Mouse (Mus musculus) kidney, adult 2 months (tissue): Measurements from ENCODE around the gene Ccdc124. TPM values are rescaled to one million over a fixed set of nuclear protein-coding genes. Genes with fewer than 3 reads are reported as not detected.

Source experiments
- DNase-seq: peaks from one replicate; pipeline ENCODE4 v3.0.0; 2021
- H3K27ac ChIP-seq: fragments of 200-500 bp; 2 replicates; pipeline ENCODE4 v1.5.1; 2012; ENCODE audit warnings: low read depth, low read length, control low read depth, inconsistent platforms; ENCODE audit not compliant: insufficient read depth
- H3K27me3 ChIP-seq: fragments of 200-500 bp; replicated peaks from 2 replicates; pipeline ENCODE4 v1.6.1; 2012; ENCODE audit warnings: mild to moderate bottlenecking, moderate library complexity, low read length, inconsistent platforms; ENCODE audit not compliant: control insufficient read depth, insufficient read depth
- H3K36me3 ChIP-seq: fragments of 200-500 bp; 2 replicates; pipeline ENCODE4 v1.6.1; 2012; ENCODE audit warnings: mild to moderate bottlenecking, moderate library complexity, low read length, inconsistent platforms; ENCODE audit not compliant: control insufficient read depth, insufficient read depth
- H3K4me1 ChIP-seq: fragments of 200-500 bp; 2 replicates; pipeline ENCODE4 v1.6.1; 2011; ENCODE audit warnings: low read length; ENCODE audit not compliant: control insufficient read depth, insufficient read depth
- H3K4me3 ChIP-seq: fragments of 200-500 bp; 2 replicates; pipeline ENCODE4 v1.5.1; 2011; ENCODE audit warnings: mild to moderate bottlenecking, low read depth, low read length, control low read depth; ENCODE audit not compliant: insufficient read depth
- CTCF ChIP-seq: fragments of 200-500 bp; conservative IDR thresholded peaks from 2 replicates; pipeline ENCODE4 v1.5.1; 2011; ENCODE audit warnings: low read depth, mild to moderate bottlenecking, control low read depth, low read length, moderate library complexity, mixed read lengths; ENCODE audit not compliant: insufficient read depth, insufficient read length
- POLR2A ChIP-seq: fragments of 200-500 bp; IDR thresholded peaks from one replicate; pipeline ENCODE4 v1.6.1; 2011; ENCODE audit warnings: low read depth, low read length, control low read depth
- WGBS: fragments of 180-500 bp; shearing (Covaris S2); methylation state at CpG from one replicate; pipeline ENCODE4 v1.1.7; 2018; 5-methylcytosine and 5-hydroxymethylcytosine counted together
- polyA plus RNA-seq: library from polyadenylated mRNA; depleted of rRNA; stranded (reverse); fragments of >200 nt; gene quantifications from 2 replicates; pipeline ENCODE4 v1.2.3, GENCODE M21; 2012

Gene Ccdc124
- polyA plus RNA-seq, 1 experiment: 48.9 TPM

DNA sequence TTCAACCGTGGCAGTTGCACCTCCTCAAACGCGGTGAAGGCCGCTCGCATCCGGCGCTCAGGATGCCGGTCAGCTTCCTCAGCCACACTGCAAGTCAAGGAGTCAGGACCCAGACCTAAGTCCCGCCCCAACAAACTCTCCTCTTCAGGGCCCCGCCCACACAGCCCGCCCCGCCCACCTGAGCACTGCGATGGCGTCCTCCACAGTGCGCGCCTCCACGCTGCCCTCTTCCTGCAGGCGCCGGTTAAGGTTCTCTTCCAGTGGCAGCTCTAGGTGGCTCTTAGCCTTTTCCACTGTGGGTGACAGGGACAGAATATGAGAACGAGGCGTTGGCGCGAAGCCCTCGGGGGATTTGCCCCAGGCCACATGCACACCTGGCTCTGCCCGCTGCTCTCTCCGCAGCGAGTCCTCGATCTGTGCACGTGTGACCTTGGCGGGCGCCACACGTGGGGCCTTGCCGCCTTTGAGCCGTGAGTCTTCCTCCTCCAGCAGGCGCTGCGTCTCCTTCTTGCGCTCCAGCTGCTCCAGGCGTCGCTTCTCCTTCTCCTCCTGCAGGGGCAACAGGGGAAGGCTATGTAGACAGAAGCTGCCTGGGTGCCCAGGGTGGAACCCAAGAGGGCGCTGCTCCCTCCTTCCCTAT is 5.1 kb downstream of the Ccdc124 start:
- no peaks in the 10 kb centered on the region for H3K36me3 ChIP-seq
- peak overlapping the region; percentile 30; the same call in 1 of the 2 replicates for H3K4me3 ChIP-seq
- TF ChIP-seq CTCF (no peak), POLR2A (no peak)
- H3K27me3 ChIP-seq: no peaks in the 10 kb centered on the region
- WGBS: 24% methylated on average over 40 of the region's 40 CpGs
- H3K4me1 ChIP-seq: peaks cover 10% of the 10 kb centered on the region; the same call in 1 of the 2 replicates
- peak; percentile 84 for DNase-seq
- peak overlapping the region; percentile 22; the same call in 1 of the 2 replicates for H3K27ac ChIP-seq

DNA sequence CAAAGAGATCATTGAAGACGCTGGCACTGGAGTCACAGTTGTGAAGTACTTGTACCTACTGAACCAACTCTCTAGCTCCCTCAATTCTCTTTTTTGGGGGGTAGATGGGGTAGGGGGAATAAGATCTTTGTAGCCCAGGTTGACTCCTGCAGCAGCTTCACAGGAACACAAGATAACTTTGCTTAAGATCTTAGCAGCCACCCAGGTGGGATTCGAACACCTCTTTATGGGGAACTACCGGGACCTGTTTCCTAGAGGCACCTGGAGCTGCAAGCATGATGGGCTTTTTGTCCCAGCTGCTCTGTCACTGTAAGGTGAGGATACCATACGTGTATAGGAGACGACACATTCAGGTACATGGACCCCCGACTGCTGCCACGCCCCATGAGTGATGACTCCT is 7.2 kb downstream of the Ccdc124 start:
- Histone ChIP-seq H3K27me3 (peaks cover 3% of the 10 kb centered on the region; the same call in 1 of the 2 replicates), H3K36me3 (no peaks in the 10 kb centered on the region), H3K4me3 (no peak overlapping the region), H3K4me1 (peaks cover 10% of the 10 kb centered on the region), H3K27ac (no peak overlapping the region)
- no peak for TF ChIP-seq CTCF
- TF ChIP-seq POLR2A: no peak
- no peak for DNase-seq
- WGBS: 84% methylated on average over 7 of the region's 7 CpGs

DNA sequence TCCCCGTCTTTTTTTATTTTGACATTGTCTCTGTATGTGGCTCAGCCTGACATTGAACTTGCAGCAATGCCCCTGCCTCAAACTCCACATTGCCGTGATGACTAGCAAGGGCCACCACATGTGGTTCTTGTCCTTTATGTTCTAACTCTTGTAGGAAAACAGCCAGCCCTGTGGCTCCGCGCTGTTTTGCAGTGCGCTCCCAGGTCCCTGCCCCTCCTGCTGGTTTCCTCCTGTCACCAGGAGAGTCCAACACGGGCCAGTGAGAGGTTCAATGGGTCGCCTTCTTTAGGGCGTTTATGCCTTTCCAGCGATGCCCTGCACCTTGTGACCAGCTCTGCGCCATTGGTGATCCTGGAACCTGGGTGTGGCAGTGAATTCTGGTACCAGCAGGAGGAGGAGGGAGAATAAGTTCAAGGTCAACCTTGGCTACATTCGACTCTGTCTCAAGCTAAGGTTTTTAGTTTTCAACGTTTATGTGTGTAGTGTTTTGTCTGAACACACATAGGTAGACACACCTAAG is 7.7 kb downstream of the Ccdc124 start:
- Histone ChIP-seq H3K36me3 (no peaks in the 10 kb centered on the region), H3K27ac (peak overlapping the region; percentile 5; the same call in 1 of the 2 replicates), H3K27me3 (peaks cover 3% of the 10 kb centered on the region; the same call in 1 of the 2 replicates), H3K4me3 (peak overlapping the region; percentile 6; the same call in 1 of the 2 replicates), H3K4me1 (peaks cover 10% of the 10 kb centered on the region)
- no peak for TF ChIP-seq POLR2A
- no peak for TF ChIP-seq CTCF
- DNase-seq: no peak
- WGBS: 4% methylated on average over 12 of the region's 12 CpGs

DNA sequence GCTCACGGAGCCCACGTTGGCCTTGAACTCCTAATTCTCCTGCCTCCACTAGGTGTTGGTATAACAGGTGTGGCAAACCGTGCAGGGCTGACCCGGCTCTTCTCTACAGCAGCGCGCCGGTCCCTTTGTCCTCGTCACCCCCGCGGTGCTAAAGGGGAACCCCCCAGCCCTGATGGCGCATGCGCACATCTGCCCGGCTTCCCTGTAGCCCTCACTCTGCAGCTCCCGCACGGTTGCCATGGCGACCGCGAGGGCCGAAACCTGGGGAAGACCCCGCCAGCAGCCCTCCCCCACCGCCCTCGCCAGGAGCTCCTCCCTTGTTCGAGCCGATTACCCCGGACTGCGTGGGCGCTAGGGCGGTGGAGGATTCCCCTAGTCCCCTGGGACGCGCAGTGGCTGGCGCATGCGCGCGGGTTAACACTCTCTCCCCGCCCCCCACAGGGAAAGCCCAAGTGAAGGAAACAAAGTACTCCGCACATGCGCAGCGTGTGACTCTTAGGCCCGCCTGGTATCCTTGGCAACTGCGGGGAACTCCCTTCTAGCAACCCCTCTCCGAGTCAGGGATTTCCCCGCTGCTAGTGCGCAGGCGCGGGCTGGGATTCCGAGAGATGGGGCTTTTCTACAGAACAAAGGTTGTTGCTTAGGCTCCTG is 8.3 kb downstream of the Ccdc124 start:
- Histone ChIP-seq H3K4me3 (peak overlapping the region; percentile 55), H3K27ac (peak overlapping the region; percentile 5; the same call in 1 of the 2 replicates), H3K4me1 (peaks cover 10% of the 10 kb centered on the region), H3K27me3 (peaks cover 3% of the 10 kb centered on the region; the same call in 1 of the 2 replicates), H3K36me3 (no peaks in the 10 kb centered on the region)
- WGBS: under 1% methylated on average over 46 of the region's 46 CpGs
- TF ChIP-seq POLR2A (no peak), CTCF (no peak)
- DNase-seq: peak; percentile 100

DNA sequence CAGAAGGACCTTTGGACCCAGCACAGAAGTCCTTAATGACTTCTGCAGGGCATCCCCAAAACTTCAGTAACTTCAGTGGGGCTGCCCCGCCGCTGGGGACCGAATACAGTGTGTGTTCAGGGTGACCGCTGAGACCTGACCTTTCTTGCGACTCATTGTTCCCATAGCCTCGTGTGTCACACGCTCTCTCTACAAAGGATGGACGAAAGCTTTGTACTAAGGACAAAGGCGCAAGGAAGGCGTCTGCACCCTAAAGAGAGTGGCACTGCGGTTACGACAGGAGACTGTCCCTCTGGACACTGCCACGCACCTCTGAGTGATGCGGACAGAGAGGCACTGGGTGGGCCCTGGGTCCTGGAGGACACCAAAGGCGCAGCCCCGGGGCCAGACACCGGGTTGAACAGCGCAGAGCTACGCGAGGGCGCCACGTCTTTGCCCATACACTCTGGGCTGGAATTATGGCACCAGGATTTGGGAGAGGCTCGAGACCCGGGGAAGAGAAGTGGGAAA is 9.0 kb downstream of the Ccdc124 start:
- WGBS: 10% methylated on average over 24 of the region's 24 CpGs
- no peak overlapping the region for H3K27ac ChIP-seq
- peaks cover 10% of the 10 kb centered on the region for H3K4me1 ChIP-seq
- H3K27me3 ChIP-seq: peaks cover 3% of the 10 kb centered on the region; the same call in 1 of the 2 replicates
- TF ChIP-seq CTCF (no peak), POLR2A (no peak)
- peak overlapping the region; percentile 55 for H3K4me3 ChIP-seq
- no peak for DNase-seq
- H3K36me3 ChIP-seq: no peaks in the 10 kb centered on the region

DNA sequence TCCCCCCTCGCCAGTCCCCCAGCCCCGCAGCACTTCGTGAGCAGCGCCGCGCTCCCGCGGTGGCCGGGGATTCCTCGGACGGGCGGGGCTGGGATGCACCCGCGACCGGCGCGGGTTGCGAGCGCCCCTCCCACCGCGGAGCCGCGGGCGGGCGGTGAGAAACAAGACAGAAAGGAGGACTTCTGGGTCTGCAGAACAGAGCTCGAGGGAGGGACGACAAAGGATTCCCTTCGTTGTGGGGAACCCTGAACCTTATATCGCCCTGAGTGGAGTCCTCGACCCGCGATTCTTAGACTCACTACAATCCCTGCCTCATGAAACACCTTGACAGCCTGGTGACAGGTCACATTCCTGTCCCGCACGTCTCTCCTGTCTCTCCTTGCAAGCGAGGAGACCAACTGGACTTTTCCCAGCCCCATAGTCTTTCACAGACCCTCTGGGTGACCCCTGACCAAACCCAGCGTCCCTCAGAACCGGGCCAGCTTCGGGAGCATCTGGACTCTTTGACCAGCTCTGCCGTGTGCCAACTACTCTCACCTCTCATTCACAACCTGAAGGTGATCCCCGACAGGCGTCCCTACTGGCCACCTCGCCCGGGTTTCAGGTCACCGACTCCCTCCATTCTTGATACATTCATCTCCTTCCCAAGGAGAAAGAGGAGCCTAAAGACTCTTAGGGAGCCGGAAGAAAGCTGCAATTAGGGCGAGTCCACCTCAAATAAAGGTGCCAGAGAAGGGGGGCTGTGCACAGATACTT is 9.6 kb downstream of the Ccdc124 start:
- peak; percentile 28 for DNase-seq
- WGBS: 3% methylated on average over 45 of the region's 46 CpGs

More for the DNA sequence above, 9.6 kb downstream of the Ccdc124 start:
- H3K27me3 ChIP-seq: peaks cover 3% of the 10 kb centered on the region; the same call in 1 of the 2 replicates
- no peak for TF ChIP-seq CTCF
- TF ChIP-seq POLR2A: no peak
- no peaks in the 10 kb centered on the region for H3K36me3 ChIP-seq
- H3K4me3 ChIP-seq: no peak overlapping the region
- no peak overlapping the region for H3K27ac ChIP-seq
- peaks cover 7% of the 10 kb centered on the region for H3K4me1 ChIP-seq
